Comparison of ENCODE assay signal across 20 mouse cellular contexts in genomic region chr11:88701020-88701419, GRCm38 (mm10). TPM values are rescaled to one million over a fixed set of nuclear protein-coding genes. Genes with fewer than 3 reads are reported as not detected.
A peak's percentile ranks its signal among the peaks of the same experiment; 100 is the strongest.
DNase-seq lines count a peak whose midpoint lies in the region; ATAC-seq lines count a peak whose summit lies in the region.
"Had no signal": no experiment of that assay in that cellular context is flagged by ENCODE, and none has a peak within 500 bp of the region (broad histone marks: within the 10 kb centered on the region; RNA-seq: fewer than 3 reads in every experiment).

No protein-coding gene starts in this region.

- ATAC-seq in forebrain, embryonic 16.5 days, result no peak
- no peak for ATAC-seq in midbrain, embryonic 14.5 days (ENCODE audit: low FRiP score, low TSS enrichment)

- peak overlapping the region; percentile 80 for H3K27ac ChIP-seq in forebrain, embryonic 10.5 days
- no peak overlapping the region for H3K27ac ChIP-seq in forebrain, embryonic 16.5 days (ENCODE audit: low read length)
- H3K27ac ChIP-seq in midbrain, embryonic 10.5 days (replicated peaks), result peak overlapping the region; percentile 82
- no peak overlapping the region; the same call in 1 of the 2 replicates for H3K27ac ChIP-seq in midbrain, embryonic 14.5 days (replicated peaks; ENCODE audit: low read depth, low read length)
- H3K27ac ChIP-seq: gastrocnemius, adult 2 months; kidney, postnatal 0 days; left cerebral cortex, adult 2 months; liver, embryonic 13.5 days; stomach, embryonic 15.5 days had no signal

- H3K27me3 ChIP-seq in forebrain, embryonic 10.5 days (ENCODE audit: poor library complexity, severe bottlenecking), result no peaks in the 10 kb centered on the region
- no peaks in the 10 kb centered on the region for H3K27me3 ChIP-seq in forebrain, embryonic 16.5 days (replicated peaks; ENCODE audit: control insufficient read depth, insufficient read depth, low read length)
- H3K27me3 ChIP-seq in midbrain, embryonic 10.5 days (ENCODE audit: low read depth, poor library complexity, severe bottlenecking), result no peaks in the 10 kb centered on the region
- no peaks in the 10 kb centered on the region for H3K27me3 ChIP-seq in midbrain, embryonic 14.5 days (ENCODE audit: control insufficient read depth, insufficient read depth, low read length)
- H3K27me3 ChIP-seq: liver, embryonic 13.5 days; stomach, embryonic 15.5 days had no signal

- peaks cover 84% of the 10 kb centered on the region for H3K4me1 ChIP-seq in forebrain, embryonic 10.5 days
- H3K4me1 ChIP-seq in forebrain, embryonic 16.5 days (replicated peaks; ENCODE audit: control insufficient read depth, insufficient read depth, low read length), result peaks cover 31% of the 10 kb centered on the region
- peaks cover 95% of the 10 kb centered on the region for H3K4me1 ChIP-seq in midbrain, embryonic 10.5 days
- peaks cover 66% of the 10 kb centered on the region for H3K4me1 ChIP-seq in midbrain, embryonic 14.5 days (ENCODE audit: control insufficient read depth, insufficient read depth, low read length)

- H3K36me3 ChIP-seq in forebrain, embryonic 10.5 days (replicated peaks), result peaks cover 89% of the 10 kb centered on the region
- peaks cover 3% of the 10 kb centered on the region; the same call in 1 of the 2 replicates for H3K36me3 ChIP-seq in forebrain, embryonic 16.5 days (ENCODE audit: control insufficient read depth, insufficient read depth)
- H3K36me3 ChIP-seq in midbrain, embryonic 10.5 days, result peaks cover 85% of the 10 kb centered on the region
- H3K36me3 ChIP-seq in midbrain, embryonic 14.5 days (ENCODE audit: control insufficient read depth, insufficient read depth, low read length), result peaks cover 44% of the 10 kb centered on the region

- no peak overlapping the region for H3K4me3 ChIP-seq in forebrain, embryonic 10.5 days
- no peak overlapping the region for H3K4me3 ChIP-seq in forebrain, embryonic 16.5 days (replicated peaks; ENCODE audit: low read length)
- no peak overlapping the region for H3K4me3 ChIP-seq in midbrain, embryonic 10.5 days
- H3K4me3 ChIP-seq in midbrain, embryonic 14.5 days (replicated peaks; ENCODE audit: low read depth, low read length), result no peak overlapping the region
- H3K4me3 ChIP-seq: gastrocnemius, adult 2 months; left cerebral cortex, adult 2 months; liver, embryonic 13.5 days; stomach, embryonic 15.5 days had no signal

- 95% methylated on average over 6 of the region's 6 CpGs for WGBS in forebrain, embryonic 10.5 days
- 75% methylated on average over 6 of the region's 6 CpGs for WGBS in forebrain, embryonic 16.5 days
- 94% methylated on average over 6 of the region's 6 CpGs for WGBS in midbrain, embryonic 10.5 days
- WGBS in midbrain, embryonic 14.5 days, result 83% methylated on average over 6 of the region's 6 CpGs

- no peak overlapping the region for H3K9ac ChIP-seq in forebrain, embryonic 16.5 days (replicated peaks; ENCODE audit: low read depth, low read length)
- H3K9ac ChIP-seq in midbrain, embryonic 14.5 days (replicated peaks; ENCODE audit: low read length), result no peak overlapping the region
- H3K9ac ChIP-seq: liver, embryonic 13.5 days; stomach, embryonic 15.5 days had no signal

- no peaks in the 10 kb centered on the region for H3K9me3 ChIP-seq in forebrain, embryonic 10.5 days
- H3K9me3 ChIP-seq in forebrain, embryonic 16.5 days (ENCODE audit: control insufficient read depth, low read length), result no peaks in the 10 kb centered on the region
- H3K9me3 ChIP-seq in midbrain, embryonic 10.5 days (replicated peaks), result no peaks in the 10 kb centered on the region
- no peaks in the 10 kb centered on the region for H3K9me3 ChIP-seq in midbrain, embryonic 14.5 days (ENCODE audit: control insufficient read depth, low read length)
- H3K9me3 ChIP-seq: liver, embryonic 13.5 days; stomach, embryonic 15.5 days had no signal

- no peak overlapping the region for H3K4me2 ChIP-seq in forebrain, embryonic 16.5 days (ENCODE audit: low read length)
- no peak overlapping the region for H3K4me2 ChIP-seq in midbrain, embryonic 14.5 days (ENCODE audit: low read length)
- H3K4me2 ChIP-seq: liver, embryonic 13.5 days; stomach, embryonic 15.5 days had no signal

- DNase-seq in forebrain, embryonic 10.5 days (ENCODE audit: extremely low spot score, low spot score), result no peak
- no peak for DNase-seq in midbrain, embryonic 10.5 days (ENCODE audit: low spot score)
- no peak for DNase-seq in midbrain, embryonic 14.5 days
- peak; percentile 56 for DNase-seq in urinary bladder, postnatal 14 days (ENCODE audit: low spot score)
- no peak for DNase-seq in urinary bladder, postnatal 4 days (ENCODE audit: low spot score in 2 of 2)
- no peak for DNase-seq in frontal cortex, postnatal 25 days (ENCODE audit: low spot score in 2 of 2)
- no peak for DNase-seq in embryo, embryonic 10.5 days (ENCODE audit: low spot score)
- DNase-seq: adrenal gland, postnatal 14 days; cerebellum, adult 8-10 months; cerebellum, postnatal 36 days; gastrocnemius, adult 2 months; heart, postnatal 36 days; kidney, adult 2 months; layer of hippocampus, adult 9-11 months; liver, embryonic 13.5 days; lung, adult 2 months had no signal

RNA-seq across cellular contexts. Expression of gene Msi2, which starts 17.3 kb away (rescaled TPM):
- 19.2 and 20.4 TPM in 2 replicates for polyA plus RNA-seq in forebrain, embryonic 10.5 days (2016; fragmentation: Nextera tagmentation; extraction: Ambion mirVana)
- polyA plus RNA-seq in forebrain, embryonic 16.5 days (2015; fragmentation: Nextera tagmentation; extraction: Ambion mirVana), result 19.7 and 23.4 TPM in 2 replicates
- 25.3 and 30.5 TPM in 2 replicates for polyA plus RNA-seq in midbrain, embryonic 10.5 days (2016; fragmentation: Nextera tagmentation; extraction: Ambion mirVana)
- polyA plus RNA-seq in midbrain, embryonic 14.5 days (2014; fragmentation: Nextera tagmentation; extraction: Ambion mirVana), result 33.1 and 61.8 TPM in 2 replicates

Comparison
In these comparisons a context has a peak if more than half of its experiments do, and no peak if none do; other contexts are left out.
1. H3K27ac ChIP-seq: peak in forebrain, embryonic 10.5 days (single experiment) and midbrain, embryonic 10.5 days (single experiment); none in forebrain, embryonic 16.5 days (single experiment) and midbrain, embryonic 14.5 days (single experiment).